Mouse (Mus musculus) lung, embryonic 14.5 days (tissue): Measurements from ENCODE around the gene Abcb10. TPM values are rescaled to one million over a fixed set of nuclear protein-coding genes. Genes with fewer than 3 reads are reported as not detected.
"Not testable (repeated sequence)": the region's sequence is repeated elsewhere in the genome, so short reads cannot be mapped to it uniquely, and the experiment has no call there.

Source experiments
- ATAC-seq: fragments of 200-750 bp; cut with Nextera tagmentation; 2 replicates; pipeline ENCODE4 v1.8.0; 2017; ENCODE audit warnings: mild to moderate bottlenecking, moderate TSS enrichment, moderate library complexity; ENCODE audit not compliant: insufficient read depth
- DNase-seq: peaks from one replicate; pipeline ENCODE4 v3.0.0-alpha.2; 2015
- H3K27ac ChIP-seq: fragments of 300-500 bp; sonication (generic); 2 replicates; pipeline ENCODE4 v1.5.1; 2014; ENCODE audit warnings: low read depth, mild to moderate bottlenecking, moderate library complexity
- H3K27me3 ChIP-seq: fragments of 300-500 bp; sonication (generic); 2 replicates; pipeline ENCODE4 v1.6.1; 2014; ENCODE audit warnings: low read length, control low read depth; ENCODE audit not compliant: insufficient read depth
- H3K36me3 ChIP-seq: fragments of 300-500 bp; sonication (generic); 2 replicates; pipeline ENCODE4 v1.6.1; 2014; ENCODE audit warnings: control low read depth; ENCODE audit not compliant: insufficient read depth
- H3K4me1 ChIP-seq: fragments of 300-500 bp; sonication (generic); 2 replicates; pipeline ENCODE4 v1.6.1; 2014; ENCODE audit warnings: antibody characterized with exemption, control low read depth; ENCODE audit not compliant: insufficient read depth
- H3K4me2 ChIP-seq: fragments of 300-500 bp; sonication (generic); 2 replicates; pipeline ENCODE4 v1.6.1; 2014; ENCODE audit warnings: mild to moderate bottlenecking
- H3K4me3 ChIP-seq: fragments of 300-500 bp; sonication (generic); 2 replicates; pipeline ENCODE4 v1.5.1; 2014; ENCODE audit warnings: low read depth, low read length
- H3K9ac ChIP-seq: fragments of 300-500 bp; sonication (generic); 2 replicates; pipeline ENCODE4 v1.6.1; 2014
- H3K9me3 ChIP-seq: fragments of 300-500 bp; sonication (generic); 2 replicates; pipeline ENCODE4 v1.6.1; 2016; ENCODE audit warnings: low read depth, low read length, control low read depth
- CTCF ChIP-seq: IDR thresholded peaks from 2 replicates; pipeline ENCODE4 v1.5.1; 2016; ENCODE audit warnings: antibody characterized with exemption, low read depth
- WGBS: fragments of 180-500 bp; shearing (Covaris S2); extraction: QIAGEN DNeasy Blood & Tissue Kit; methylation state at CpG from one replicate; pipeline ENCODE4 v1.1.7; 2014; 5-methylcytosine and 5-hydroxymethylcytosine counted together
- polyA plus RNA-seq: library from polyadenylated mRNA; unstranded; fragments of >200 nt; fragmentation: Nextera tagmentation; extraction: Ambion mirVana; gene quantifications from 2 replicates; pipeline ENCODE4 v1.2.1, GENCODE M21; 2014

Abcb10 gene
- polyA plus RNA-seq, result 17.8 and 18.9 TPM in 2 replicates

- Histone ChIP-seq H3K4me3 (peak within 1 kb of the TSS; percentile 81), H3K4me2 (peak within 1 kb of the TSS; percentile 93), H3K9me3 (no peaks in the 10 kb centered on the region), H3K36me3 (no peaks in the 10 kb centered on the region), H3K4me1 (peaks cover 5% of the 10 kb centered on the region), H3K9ac (peak within 1 kb of the TSS; percentile 83), H3K27ac (peak within 1 kb of the TSS; percentile 93), H3K27me3 (no peaks in the 10 kb centered on the region)
- TF ChIP-seq CTCF, result no peak
- DNase-seq (peak; percentile 94), ATAC-seq (peak; percentile 96)
- under 1% methylated on average over 55 of the region's 56 CpGs for WGBS
Observed at GRCm38 (mm10) chr8:123982826-123983400, at the start of gene Abcb10. TSS of gene Abcb10 (minus strand) at chr8:123983122.

GRCm38 (mm10) chr8:124027831-124028230 is 44.9 kb upstream of the Abcb10 start:
- Histone ChIP-seq H3K4me1 (no peaks in the 10 kb centered on the region), H3K36me3 (peaks cover 79% of the 10 kb centered on the region), H3K9ac (no peak overlapping the region), H3K4me2 (no peak overlapping the region), H3K9me3 (no peaks in the 10 kb centered on the region), H3K27me3 (no peaks in the 10 kb centered on the region), H3K4me3 (no peak overlapping the region), H3K27ac (no peak overlapping the region)
- DNase-seq, result no peak
- ATAC-seq, result no peak
- 82% methylated on average over 6 of the region's 6 CpGs for WGBS
- TF ChIP-seq CTCF, result no peak

GRCm38 (mm10) chr8:124026265-124026664 is 43.3 kb upstream of the Abcb10 start:
- H3K4me3 ChIP-seq, ATAC-seq, H3K9ac ChIP-seq, H3K4me2 ChIP-seq, H3K4me1 ChIP-seq, DNase-seq, H3K27me3 ChIP-seq, H3K27ac ChIP-seq, H3K9me3 ChIP-seq: not testable (repeated sequence)
- 71% methylated on average over 2 of the region's 2 CpGs for WGBS
- H3K36me3 ChIP-seq, result peaks cover 68% of the 10 kb centered on the region

- Histone ChIP-seq H3K4me2 (peak within 1 kb of the TSS; percentile 84), H3K4me3 (peak within 1 kb of the TSS; percentile 84), H3K4me1 (peaks cover 9% of the 10 kb centered on the region), H3K27ac (peak within 1 kb of the TSS; percentile 84), H3K36me3 (peaks cover 21% of the 10 kb centered on the region), H3K9me3 (no peaks in the 10 kb centered on the region), H3K9ac (peak within 1 kb of the TSS; percentile 85), H3K27me3 (no peaks in the 10 kb centered on the region)
- no peak for TF ChIP-seq CTCF
- WGBS, result under 1% methylated on average over 60 of the region's 74 CpGs
- peak; percentile 96 for DNase-seq
- peak; percentile 94 for ATAC-seq
Observed at GRCm38 (mm10) chr8:124021237-124022227, 38.6 kb upstream of the Abcb10 start, which contains the start of the genes Taf5l and Urb2. TSS of gene Taf5l (minus strand) at chr8:124021397. TSS of gene Urb2 (plus strand) at chr8:124021508.

GRCm38 (mm10) chr8:124020439-124021236 is 37.7 kb upstream of the Abcb10 start:
- Histone ChIP-seq H3K9ac (peak overlapping the region; percentile 85), H3K36me3 (peaks cover 16% of the 10 kb centered on the region), H3K27ac (peak overlapping the region; percentile 84), H3K4me1 (peaks cover 9% of the 10 kb centered on the region), H3K4me2 (peak overlapping the region; percentile 84), H3K4me3 (peak overlapping the region; percentile 84), H3K9me3 (no peaks in the 10 kb centered on the region), H3K27me3 (no peaks in the 10 kb centered on the region)
- 1% methylated on average over 57 of the region's 87 CpGs for WGBS
- peak; percentile 28; the same call in 1 of the 2 replicates for TF ChIP-seq CTCF
- DNase-seq (peak; percentile 90), ATAC-seq (peak; percentile 91)

GRCm38 (mm10) chr8:124019782-124020181 is 36.9 kb upstream of the Abcb10 start:
- ATAC-seq (peak; percentile 33; the same call in 1 of the 2 replicates), DNase-seq (peak; percentile 51)
- H3K27me3 ChIP-seq, result no peaks in the 10 kb centered on the region
- H3K4me1 ChIP-seq, result peaks cover 9% of the 10 kb centered on the region
- 23% methylated on average over 13 of the region's 13 CpGs for WGBS
- H3K4me3 ChIP-seq, result peak overlapping the region; percentile 84
- H3K36me3 ChIP-seq, result peaks cover 9% of the 10 kb centered on the region; the same call in 1 of the 2 replicates
- no peaks in the 10 kb centered on the region for H3K9me3 ChIP-seq
- TF ChIP-seq CTCF, result no peak
- peak overlapping the region; percentile 38; the same call in 1 of the 2 replicates for H3K27ac ChIP-seq
- peak overlapping the region; percentile 84 for H3K4me2 ChIP-seq
- peak overlapping the region; percentile 85 for H3K9ac ChIP-seq
